Mouse (Mus musculus) lung, embryonic 14.5 days (tissue): ENCODE data around the gene E330009J07Rik. TPM values are rescaled to one million over a fixed set of nuclear protein-coding genes. Genes with fewer than 3 reads are reported as not detected.

Experiments used
- ATAC-seq: fragments of 200-750 bp; cut with Nextera tagmentation; 2 replicates; pipeline ENCODE4 v1.8.0; 2017; ENCODE audit warnings: mild to moderate bottlenecking, moderate TSS enrichment, moderate library complexity; ENCODE audit not compliant: insufficient read depth
- DNase-seq: peaks from one replicate; pipeline ENCODE4 v3.0.0-alpha.2; 2015
- H3K27ac ChIP-seq: fragments of 300-500 bp; sonication (generic); 2 replicates; pipeline ENCODE4 v1.5.1; 2014; ENCODE audit warnings: low read depth, mild to moderate bottlenecking, moderate library complexity
- H3K27me3 ChIP-seq: fragments of 300-500 bp; sonication (generic); 2 replicates; pipeline ENCODE4 v1.6.1; 2014; ENCODE audit warnings: low read length, control low read depth; ENCODE audit not compliant: insufficient read depth
- H3K36me3 ChIP-seq: fragments of 300-500 bp; sonication (generic); 2 replicates; pipeline ENCODE4 v1.6.1; 2014; ENCODE audit warnings: control low read depth; ENCODE audit not compliant: insufficient read depth
- H3K4me1 ChIP-seq: fragments of 300-500 bp; sonication (generic); 2 replicates; pipeline ENCODE4 v1.6.1; 2014; ENCODE audit warnings: antibody characterized with exemption, control low read depth; ENCODE audit not compliant: insufficient read depth
- H3K4me2 ChIP-seq: fragments of 300-500 bp; sonication (generic); 2 replicates; pipeline ENCODE4 v1.6.1; 2014; ENCODE audit warnings: mild to moderate bottlenecking
- H3K4me3 ChIP-seq: fragments of 300-500 bp; sonication (generic); 2 replicates; pipeline ENCODE4 v1.5.1; 2014; ENCODE audit warnings: low read depth, low read length
- H3K9ac ChIP-seq: fragments of 300-500 bp; sonication (generic); 2 replicates; pipeline ENCODE4 v1.6.1; 2014
- H3K9me3 ChIP-seq: fragments of 300-500 bp; sonication (generic); 2 replicates; pipeline ENCODE4 v1.6.1; 2016; ENCODE audit warnings: low read depth, low read length, control low read depth
- CTCF ChIP-seq: IDR thresholded peaks from 2 replicates; pipeline ENCODE4 v1.5.1; 2016; ENCODE audit warnings: antibody characterized with exemption, low read depth
- WGBS: fragments of 180-500 bp; shearing (Covaris S2); extraction: QIAGEN DNeasy Blood & Tissue Kit; methylation state at CpG from one replicate; pipeline ENCODE4 v1.1.7; 2014; 5-methylcytosine and 5-hydroxymethylcytosine counted together
- polyA plus RNA-seq: library from polyadenylated mRNA; unstranded; fragments of >200 nt; fragmentation: Nextera tagmentation; extraction: Ambion mirVana; gene quantifications from 2 replicates; pipeline ENCODE4 v1.2.1, GENCODE M21; 2014

The E330009J07Rik gene
- polyA plus RNA-seq, 1 experiment from 2014 or later, result 16.0 TPM

DNA sequence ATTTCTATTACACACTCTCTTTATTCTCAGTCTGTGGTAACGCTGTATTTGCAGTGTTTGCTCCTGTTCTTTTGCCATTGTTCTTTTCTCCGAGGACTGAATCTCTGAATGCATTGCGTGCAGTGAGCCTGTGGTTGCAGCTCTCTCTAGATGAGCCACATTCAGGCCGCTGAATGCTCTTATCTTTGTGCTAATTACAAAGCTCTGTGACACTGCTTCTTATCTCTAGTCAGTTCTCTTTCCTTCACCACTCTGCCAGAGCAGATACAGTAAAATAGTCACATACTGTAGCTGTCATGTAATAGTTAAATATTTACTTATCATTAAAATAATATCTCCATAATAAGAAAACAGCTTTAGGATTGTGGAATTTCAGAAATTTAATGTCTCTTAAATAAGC is 47.3 kb downstream of the E330009J07Rik start:
- H3K9me3 ChIP-seq, result no peaks in the 10 kb centered on the region
- H3K27ac ChIP-seq, result no peak overlapping the region
- no peak overlapping the region for H3K9ac ChIP-seq
- H3K4me3 ChIP-seq, result no peak overlapping the region
- no peak overlapping the region for H3K4me2 ChIP-seq
- peaks cover 14% of the 10 kb centered on the region; the same call in 1 of the 2 replicates for H3K36me3 ChIP-seq
- H3K27me3 ChIP-seq, result no peaks in the 10 kb centered on the region
- 54% methylated on average over 4 of the region's 4 CpGs for WGBS
- DNase-seq, result no peak
- no peak for ATAC-seq
- no peaks in the 10 kb centered on the region for H3K4me1 ChIP-seq
- TF ChIP-seq CTCF, result no peak

DNA sequence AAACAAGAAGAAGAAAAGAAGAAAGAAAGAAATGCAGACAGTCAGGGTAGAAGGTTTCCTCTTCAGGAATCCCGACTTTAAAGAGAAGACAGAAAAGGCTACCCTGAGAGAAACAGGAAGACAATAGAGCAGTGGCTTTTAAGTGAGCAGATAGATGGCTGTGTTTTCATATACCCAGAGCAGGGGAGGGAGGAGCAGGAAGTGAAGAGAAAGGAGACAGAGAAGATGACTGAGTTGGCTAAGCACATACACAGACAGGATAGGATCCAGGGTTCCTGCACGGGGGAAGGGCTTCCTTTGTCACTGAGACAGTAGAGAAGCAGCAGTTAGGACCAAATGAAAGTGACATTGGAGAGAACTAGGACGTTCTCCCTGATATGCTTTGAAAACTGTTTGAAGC is 50.3 kb downstream of the E330009J07Rik start:
- no peak overlapping the region for H3K4me2 ChIP-seq
- no peak overlapping the region for H3K9ac ChIP-seq
- H3K27ac ChIP-seq, result no peak overlapping the region
- peaks cover 17% of the 10 kb centered on the region; the same call in 1 of the 2 replicates for H3K36me3 ChIP-seq
- ATAC-seq (no peak), DNase-seq (no peak)
- no peaks in the 10 kb centered on the region for H3K27me3 ChIP-seq
- TF ChIP-seq CTCF, result no peak
- no peak overlapping the region for H3K4me3 ChIP-seq
- 65% methylated on average over 3 of the region's 3 CpGs for WGBS
- H3K9me3 ChIP-seq, result no peaks in the 10 kb centered on the region
- H3K4me1 ChIP-seq, result no peaks in the 10 kb centered on the region

DNA sequence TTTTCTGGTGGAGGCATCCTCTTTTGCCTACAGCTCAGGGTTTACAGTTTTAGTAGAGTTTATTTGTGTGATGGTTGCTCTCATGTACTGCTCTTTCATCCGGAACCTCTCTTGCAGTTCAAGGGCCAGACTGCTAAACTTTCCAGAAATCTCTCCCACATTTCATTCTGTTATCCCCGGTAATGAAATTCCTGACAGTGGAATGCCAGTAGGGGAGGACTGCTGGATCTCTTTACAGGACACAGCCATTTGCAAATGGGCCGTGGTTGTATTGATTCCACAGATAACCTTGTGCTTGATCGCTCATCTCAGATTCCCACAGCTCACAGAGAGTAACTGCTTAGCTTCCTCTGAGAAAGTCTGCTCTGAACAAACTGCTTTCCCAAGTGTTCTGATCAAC is 54.0 kb downstream of the E330009J07Rik start:
- 81% methylated on average over 4 of the region's 4 CpGs for WGBS
- Histone ChIP-seq H3K4me3 (no peak overlapping the region), H3K36me3 (0 out of 2 replicates have a peak, but pooled peaks cover 11% of the 10 kb centered on the region), H3K27me3 (no peaks in the 10 kb centered on the region), H3K4me2 (no peak overlapping the region), H3K27ac (no peak overlapping the region), H3K9me3 (no peaks in the 10 kb centered on the region), H3K9ac (no peak overlapping the region), H3K4me1 (no peaks in the 10 kb centered on the region)
- DNase-seq, result no peak
- ATAC-seq, result no peak
- TF ChIP-seq CTCF, result no peak

DNA sequence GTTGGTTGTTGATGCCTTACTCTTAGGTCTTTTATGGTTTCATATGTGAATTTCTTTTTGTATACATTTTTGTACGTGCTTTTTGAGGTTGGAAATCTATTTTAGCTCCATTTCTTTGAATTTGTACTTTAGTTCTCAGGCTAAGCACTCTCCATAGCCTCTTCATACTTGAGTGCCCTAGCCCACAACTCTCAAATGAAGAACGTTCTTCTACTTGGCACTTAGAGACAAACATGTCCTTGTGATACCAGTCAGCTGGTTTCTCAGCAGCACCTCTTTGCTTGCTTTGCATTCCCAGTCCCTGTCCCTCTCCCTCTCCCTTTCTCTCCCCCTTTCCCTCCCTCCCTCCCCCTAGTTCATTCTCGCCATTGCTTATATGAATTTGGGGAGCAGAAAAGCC is 55.8 kb downstream of the E330009J07Rik start:
- H3K36me3 ChIP-seq, result 0 out of 2 replicates have a peak, but pooled peaks cover 10% of the 10 kb centered on the region
- no peak for ATAC-seq
- H3K9me3 ChIP-seq, result no peaks in the 10 kb centered on the region
- DNase-seq, result no peak
- no peak for TF ChIP-seq CTCF
- H3K9ac ChIP-seq, result no peak overlapping the region
- no peak overlapping the region for H3K4me2 ChIP-seq
- no peak overlapping the region for H3K4me3 ChIP-seq
- H3K4me1 ChIP-seq, result no peaks in the 10 kb centered on the region
- no peak overlapping the region for H3K27ac ChIP-seq
- H3K27me3 ChIP-seq, result no peaks in the 10 kb centered on the region
- WGBS, result 73% methylated on average over 3 of the region's 3 CpGs

DNA sequence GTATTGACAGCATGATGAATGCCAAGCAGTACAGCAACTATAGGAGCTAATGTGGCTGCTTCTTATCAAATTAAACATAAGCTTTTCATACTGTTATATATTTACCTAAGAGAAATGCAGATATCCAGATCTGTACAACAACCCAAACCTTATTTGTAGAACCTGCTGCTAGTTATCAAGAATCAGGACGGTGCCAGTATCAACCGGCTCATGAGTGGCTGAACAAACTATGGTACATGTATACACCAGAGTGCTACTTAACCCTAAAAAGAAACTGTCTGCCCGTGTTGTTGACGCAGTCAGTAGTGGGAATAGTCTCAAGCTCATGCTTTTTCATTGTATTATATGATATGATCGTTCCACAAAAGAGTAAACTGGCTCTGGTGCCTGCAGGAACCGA is 64.9 kb downstream of the E330009J07Rik start:
- WGBS, result 87% methylated on average over 6 of the region's 6 CpGs
- TF ChIP-seq CTCF, result no peak
- Histone ChIP-seq H3K4me2 (no peak overlapping the region), H3K27me3 (no peaks in the 10 kb centered on the region), H3K27ac (no peak overlapping the region), H3K36me3 (0 out of 2 replicates have a peak, but pooled peaks cover 19% of the 10 kb centered on the region), H3K4me3 (no peak overlapping the region), H3K9me3 (no peaks in the 10 kb centered on the region), H3K4me1 (no peaks in the 10 kb centered on the region), H3K9ac (no peak overlapping the region)
- DNase-seq (no peak), ATAC-seq (no peak)

DNA sequence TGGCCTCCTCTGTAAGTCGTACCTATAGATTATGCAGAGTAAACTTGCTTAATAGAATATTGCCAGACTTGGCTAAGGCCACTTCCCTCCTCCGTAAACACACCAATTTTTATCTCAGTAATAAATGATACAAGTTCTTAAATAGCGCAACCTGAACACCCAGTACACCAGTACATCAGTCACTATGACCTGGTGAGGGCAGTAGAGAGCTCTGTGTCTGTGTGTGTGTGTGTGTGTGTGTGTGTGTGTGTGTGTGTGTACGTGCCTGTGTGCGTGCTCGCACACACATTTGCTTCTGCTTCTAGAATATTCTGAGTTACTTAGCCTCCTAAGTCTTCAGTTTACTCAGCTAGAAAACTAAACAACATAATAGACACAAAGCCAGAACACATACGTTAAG is 82.6 kb downstream of the E330009J07Rik start:
- H3K9ac ChIP-seq, result no peak overlapping the region
- H3K4me3 ChIP-seq, result no peak overlapping the region
- H3K27ac ChIP-seq, result no peak overlapping the region
- no peaks in the 10 kb centered on the region for H3K9me3 ChIP-seq
- no peaks in the 10 kb centered on the region for H3K27me3 ChIP-seq
- ATAC-seq (no peak), DNase-seq (peak; percentile 6)
- H3K4me2 ChIP-seq, result no peak overlapping the region
- peaks cover 21% of the 10 kb centered on the region for H3K36me3 ChIP-seq
- peak; percentile 39 for TF ChIP-seq CTCF
- no peaks in the 10 kb centered on the region for H3K4me1 ChIP-seq
- 89% methylated on average over 7 of the region's 7 CpGs for WGBS

Other genes with a start within 250 kb of the E330009J07Rik start
- gene Agk, start 111.0 kb downstream of the E330009J07Rik start, polyA plus RNA-seq, result 46.9 and 47.3 TPM in 2 replicates
- not detected in 2 replicates for gene Wee2, start 3.0 kb upstream of the E330009J07Rik start, polyA plus RNA-seq
- 136 and 143 TPM in 2 replicates for gene Ssbp1, start 35.2 kb upstream of the E330009J07Rik start, polyA plus RNA-seq
- not detected in 2 replicates for gene Tas2r137, start 55.1 kb upstream of the E330009J07Rik start, polyA plus RNA-seq
- gene Tas2r108, start 57.4 kb upstream of the E330009J07Rik start, polyA plus RNA-seq, result not detected in 2 replicates
- not detected in 2 replicates for gene Prss37, start 83.4 kb upstream of the E330009J07Rik start, polyA plus RNA-seq
- 0.04 TPM in 1 of 2 replicates, not detected in the other for gene Olfr461, start 118.9 kb upstream of the E330009J07Rik start, polyA plus RNA-seq
- gene Olfr460, start 133.4 kb upstream of the E330009J07Rik start, polyA plus RNA-seq, result not detected in 2 replicates
- 1.4 and 1.8 TPM in 2 replicates for gene Clec5a, start 149.7 kb upstream of the E330009J07Rik start, polyA plus RNA-seq
- gene Tas2r138, start 177.2 kb upstream of the E330009J07Rik start, polyA plus RNA-seq, result not detected in 2 replicates
- gene Mgam, start 192.7 kb upstream of the E330009J07Rik start, polyA plus RNA-seq, result 0.11 and 0.38 TPM in 2 replicates